Mouse (Mus musculus): Measurements from ENCODE around the gene Slc22a23.

The Slc22a23 gene

GRCm38 (mm10) chr13:34133326-34134071 lies 211.5 kb downstream of the Slc22a23 start:
- no peak for DNase-seq (ENCODE audit: low read depth, low spot score)

DNA sequence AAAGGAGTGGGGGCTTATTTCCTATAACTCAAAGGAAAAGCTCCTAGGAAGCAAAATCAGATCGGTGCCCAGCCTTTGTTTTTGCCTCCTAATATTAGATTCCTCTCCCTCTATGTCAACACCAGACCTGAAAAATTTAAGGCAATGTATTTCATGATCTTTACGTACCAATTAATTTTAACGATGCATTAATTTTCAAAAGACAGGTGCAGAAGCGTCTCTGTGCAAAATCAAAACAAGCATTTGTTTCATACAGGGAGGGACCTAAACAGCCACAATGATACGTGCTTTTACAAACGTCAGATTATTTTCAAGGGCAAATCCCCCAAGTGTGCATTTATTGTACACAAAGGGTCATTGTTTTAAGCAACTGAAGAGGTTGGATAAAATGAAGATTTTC lies 212.1 kb downstream of the Slc22a23 start:
- DNase-seq (ENCODE audit: low read depth, low spot score) = no peak

- peak; percentile 22 for DNase-seq (ENCODE audit: low read depth, low spot score)
Measured at GRCm38 (mm10) chr13:34132299-34132698, 212.7 kb downstream of the Slc22a23 start.

DNA sequence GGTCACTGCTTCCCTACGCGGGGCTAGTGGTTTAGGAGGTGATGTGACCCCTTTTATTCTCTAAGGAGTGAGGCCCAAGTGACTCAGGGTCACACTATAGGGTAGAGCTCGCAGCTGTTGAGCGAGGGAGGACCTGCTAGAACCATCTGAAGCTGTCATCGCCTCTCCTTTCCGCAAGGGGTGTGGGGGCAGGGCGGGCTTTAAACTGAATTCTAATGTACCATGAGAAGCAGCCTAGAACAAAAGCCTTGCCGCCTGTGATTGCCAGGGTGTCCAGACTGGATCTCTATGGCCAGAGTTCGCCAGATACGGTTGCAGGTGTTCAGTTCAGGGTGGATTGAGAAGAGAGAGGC lies 213.3 kb downstream of the Slc22a23 start:
- peak; percentile 79 for DNase-seq (ENCODE audit: low read depth, low spot score)

DNA sequence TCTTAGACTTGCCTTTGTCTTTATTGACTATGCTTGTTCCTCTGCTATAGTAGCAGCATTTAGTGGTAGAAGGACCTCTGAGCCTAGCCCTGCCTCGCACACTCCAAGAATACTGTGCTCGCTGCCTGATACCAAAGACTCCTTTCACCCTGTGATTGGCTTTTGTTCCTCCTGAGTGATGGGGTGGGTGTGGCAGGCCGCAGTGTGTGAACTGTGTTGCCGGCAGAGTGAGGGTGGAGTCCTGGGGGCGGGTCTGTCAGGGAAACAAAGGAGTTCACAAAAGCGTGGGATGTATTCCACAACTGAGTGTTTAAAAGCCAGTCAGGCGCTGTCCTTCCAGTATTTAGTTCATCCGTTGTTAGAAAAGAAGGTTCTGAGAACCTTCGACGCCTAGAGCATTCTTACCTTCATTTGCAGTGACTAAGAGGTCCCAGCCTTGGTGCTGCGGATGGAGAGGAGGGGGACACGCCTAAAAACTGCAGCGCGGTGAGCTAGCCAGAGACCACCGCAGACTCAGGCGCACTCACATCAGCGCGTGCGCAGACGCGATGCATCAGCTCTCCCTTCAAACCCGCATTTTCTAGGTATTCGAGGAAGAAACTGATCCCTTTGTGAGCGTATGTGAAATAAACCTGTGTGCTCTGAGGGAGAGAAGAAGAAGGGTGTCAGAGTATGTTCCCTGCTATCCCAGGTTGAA lies 213.8 kb downstream of the Slc22a23 start:
- DNase-seq (ENCODE audit: low read depth, low spot score) = peak; percentile 74

GRCm38 (mm10) chr13:34130226-34130731 lies 214.7 kb downstream of the Slc22a23 start, which contains the start of gene Tubb2b:
Tubb2b (minus strand) TSS chr13:34130466.
- DNase-seq (ENCODE audit: low read depth, low spot score) = peak; percentile 69

DNA sequence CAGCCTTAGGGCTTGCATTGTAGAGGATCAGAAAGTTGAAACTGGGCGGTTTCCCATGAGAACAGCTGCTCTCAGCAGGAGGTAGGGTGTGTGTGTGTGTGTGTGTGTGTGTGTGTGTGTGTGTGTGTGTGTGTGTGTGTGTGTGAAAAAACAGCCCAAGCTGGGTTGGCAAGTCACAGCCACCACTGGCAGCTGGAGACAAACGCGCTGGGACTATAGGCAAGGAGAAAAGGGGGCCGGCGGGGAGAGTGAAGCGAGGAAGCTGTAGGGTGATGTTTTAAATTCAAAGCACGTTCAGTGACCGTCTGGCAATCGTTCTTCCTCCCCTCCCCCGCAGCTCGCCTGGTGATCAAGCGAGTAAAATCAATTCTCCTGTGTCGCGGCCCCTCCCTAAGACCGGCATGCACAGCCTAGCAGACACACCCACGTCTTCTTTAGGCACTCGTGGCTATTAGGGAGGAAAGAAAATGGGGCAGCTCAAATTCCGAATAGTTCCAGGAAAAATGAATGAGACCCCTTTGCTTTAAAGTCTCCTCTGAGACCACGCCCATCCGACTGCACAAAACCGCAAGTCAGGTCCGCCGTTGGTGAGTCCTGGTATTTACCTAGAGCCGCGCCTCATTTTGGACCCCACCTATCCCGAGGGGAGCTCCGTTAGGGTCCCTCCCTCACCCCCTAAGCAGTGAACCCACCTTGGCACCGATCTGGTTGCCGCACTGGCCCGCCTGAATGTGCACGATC lies 215.3 kb downstream of the Slc22a23 start:
- DNase-seq (ENCODE audit: low read depth, low spot score) = peak; percentile 64

Data from CD4-positive, CD25-positive, alpha-beta regulatory T cell, adult 2 months (primary cell).